Comparison of ENCODE assay signal across 7 mouse cellular contexts in the genomic region with DNA sequence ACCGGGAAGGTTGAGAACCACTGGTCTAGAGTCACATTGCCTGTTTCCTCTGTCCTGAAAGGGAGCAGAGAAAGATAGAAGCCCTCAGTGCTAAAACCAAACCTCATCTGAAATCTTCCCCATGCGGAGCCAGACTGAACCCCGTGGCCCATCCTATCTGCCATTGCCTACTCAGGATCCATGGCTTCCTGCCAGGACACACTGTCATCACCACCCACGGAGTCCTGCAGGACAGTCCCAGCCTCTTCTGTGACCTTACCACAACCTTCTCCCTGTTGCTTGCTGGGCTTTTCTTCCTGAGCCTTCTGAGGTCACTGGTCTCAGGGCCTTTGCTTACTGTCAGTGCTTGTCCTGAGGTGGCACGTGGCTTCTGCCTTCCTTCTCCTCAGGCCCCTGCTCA.
A peak's percentile ranks its signal among the peaks of the same experiment; 100 is the strongest.
DNase-seq lines count a peak whose midpoint lies in the region.

No protein-coding gene starts in this region.

- peak; percentile 37 for DNase-seq in kidney, adult 9 months
- DNase-seq in kidney, adult 11 months, result no peak
- DNase-seq in urinary bladder, postnatal 14 days (ENCODE audit: low spot score), result peak; percentile 4
- no peak for DNase-seq in urinary bladder, postnatal 25 days (ENCODE audit: low spot score)
- peak; percentile 75 for DNase-seq in adrenal gland, postnatal 14 days
- DNase-seq in ovary, postnatal 36 days (ENCODE audit: low spot score), result no peak
- no peak for DNase-seq in cerebellum, adult 18-20 months

Comparison
In these comparisons a context has a peak if more than half of its experiments do, and no peak if none do; other contexts are left out.
1. DNase-seq: peak in kidney, adult 9 months (single experiment), urinary bladder, postnatal 14 days (single experiment) and adrenal gland, postnatal 14 days (single experiment); none in kidney, adult 11 months (single experiment), urinary bladder, postnatal 25 days (single experiment), ovary, postnatal 36 days (single experiment) and cerebellum, adult 18-20 months (0 of 2).